Mouse (Mus musculus) skeletal muscle tissue, adult 2 months (tissue): ENCODE results near the gene Tmem150b.

Experiments used
- DNase-seq: peaks from one replicate; pipeline ENCODE4 v3.0.0-alpha.2; 2012; ENCODE audit warnings: low read depth, low spot score

The Tmem150b gene

DNA sequence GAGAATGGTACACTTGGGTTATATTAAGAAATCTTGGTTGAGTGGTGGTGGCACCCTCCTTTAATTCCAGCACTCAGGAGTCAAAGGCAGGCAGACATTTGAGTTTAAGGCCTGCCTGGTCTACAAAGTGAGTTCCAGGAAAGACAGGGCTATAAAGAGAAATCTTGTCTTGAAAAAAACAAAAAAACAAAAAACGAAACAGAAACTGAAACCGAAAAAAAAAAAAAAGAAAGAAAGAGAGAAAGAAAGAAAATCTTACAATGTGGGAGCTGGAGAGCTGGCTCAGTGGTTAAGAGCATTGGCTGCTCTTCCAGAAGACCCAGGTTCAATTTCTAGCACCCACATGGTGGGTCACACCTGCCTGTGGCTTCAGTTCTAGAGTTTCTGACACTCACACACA, 61.3 kb downstream of the Tmem150b start:
- DNase-seq = no peak

- no peak for DNase-seq
Measured at GRCm38 (mm10) chr7:4663179-4663578, 61.9 kb downstream of the Tmem150b start.

DNA sequence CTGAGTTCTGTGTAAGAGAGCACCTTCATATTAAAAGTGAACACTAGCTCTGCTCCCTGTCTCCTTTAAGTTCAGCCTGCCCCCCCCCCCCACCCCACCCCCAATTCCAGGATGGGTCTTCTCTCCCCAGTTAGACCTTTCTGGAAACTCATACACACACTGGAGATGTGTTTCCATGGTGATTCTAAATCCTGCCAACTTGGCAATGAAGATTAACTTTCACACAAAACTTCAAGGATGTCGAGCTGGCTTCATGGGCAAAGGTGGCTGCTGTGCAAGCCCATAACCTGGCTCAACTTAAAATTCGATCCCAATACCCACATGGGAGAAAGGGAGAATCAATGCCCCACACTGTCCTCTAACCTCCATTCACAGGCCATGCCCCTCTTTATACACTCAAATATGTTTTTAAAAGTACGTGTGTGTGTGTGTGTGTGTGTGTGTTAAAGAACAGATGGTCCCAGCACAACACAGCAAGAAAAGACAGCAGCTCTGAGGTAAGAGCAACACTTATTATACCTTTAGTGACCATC, 65.1 kb downstream of the Tmem150b start:
- DNase-seq = no peak

DNA sequence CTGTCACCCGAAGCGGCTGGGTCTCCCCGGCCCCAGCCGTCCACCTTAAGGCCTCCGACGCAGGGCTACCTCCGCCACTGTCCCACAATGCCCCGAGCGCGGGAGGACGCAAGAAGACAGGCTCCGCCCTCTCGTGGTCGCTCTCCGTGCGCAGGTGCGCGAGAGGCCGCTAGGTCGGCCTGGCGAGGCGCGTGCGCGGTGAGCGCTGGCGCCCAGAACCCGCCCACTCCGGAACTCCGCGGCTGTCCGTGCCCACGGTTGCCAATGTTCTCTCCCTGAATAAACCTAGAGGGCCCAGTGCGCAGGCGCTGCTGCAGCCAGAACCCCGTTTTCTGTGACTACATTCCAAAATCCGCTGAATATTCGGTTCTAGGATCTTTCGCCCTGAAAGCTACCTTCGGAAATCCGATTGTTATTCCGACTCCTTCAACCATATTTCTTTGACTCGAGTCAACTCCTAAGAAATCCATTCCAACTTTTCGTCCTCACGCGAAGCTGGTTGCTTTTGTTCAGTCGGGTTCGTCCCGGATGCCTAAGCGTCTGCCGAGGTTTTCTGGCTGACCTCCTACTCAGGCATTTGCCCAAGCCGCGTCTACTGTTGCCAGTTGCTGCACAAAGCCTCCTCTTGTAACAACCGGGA, 66.0 kb downstream of the Tmem150b start, which contains the start of gene Ppp6r1:
Ppp6r1 (minus strand) TSS at position 108 of the 640 bp plus-strand sequence.
- peak; percentile 98 for DNase-seq

DNA sequence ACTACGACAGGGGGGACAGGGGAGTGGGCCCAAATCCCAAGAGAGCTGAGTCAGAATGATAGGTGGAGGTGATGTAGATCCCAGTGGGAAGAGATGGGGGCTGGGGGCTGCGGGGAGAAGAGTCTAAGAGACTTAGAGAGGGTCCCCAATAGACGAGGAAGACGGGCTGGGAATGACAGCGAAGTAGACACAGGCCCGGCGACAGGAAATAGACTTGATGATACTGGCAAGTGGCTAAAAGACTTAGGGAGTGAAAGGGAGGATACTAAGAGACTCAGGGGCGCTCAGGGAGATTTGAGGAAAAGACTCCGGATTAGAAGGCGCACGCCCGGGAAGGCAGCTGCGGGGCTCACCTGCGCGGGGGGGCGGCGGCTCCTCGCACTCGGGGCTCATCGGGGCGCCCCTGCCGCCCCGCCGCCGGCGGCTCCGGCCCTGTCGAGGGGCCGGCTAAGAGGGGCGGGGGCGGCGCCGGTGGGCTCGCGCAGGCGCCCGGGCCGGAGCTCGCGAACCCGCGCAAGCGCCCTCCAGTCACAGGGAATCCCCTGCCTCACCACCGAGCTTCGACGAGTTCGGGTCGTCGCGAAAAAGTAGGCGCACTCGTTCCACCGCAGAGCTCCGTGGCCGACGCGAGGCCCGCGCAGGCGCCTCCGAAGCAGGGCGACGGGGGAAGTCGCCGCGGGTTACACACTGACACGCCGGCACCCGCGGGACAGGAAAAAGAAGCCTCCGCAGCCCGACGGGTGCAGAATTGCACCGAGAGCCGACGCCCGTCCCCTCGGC, 66.7 kb downstream of the Tmem150b start:
- no peak for DNase-seq

GRCm38 (mm10) chr7:4657521-4658127, 67.4 kb downstream of the Tmem150b start:
- no peak for DNase-seq
